Mouse (Mus musculus) mouse trophoblast stem cell (cell line): Measurements from ENCODE around the gene Ang.

ENCODE experiments used
- in situ Hi-C, 2 experiments: fragments of 300-500 bp; cut with MseI, MboI; formaldehyde crosslinking; loops; 2 replicates in 1 of 2; 3 replicates in 1 of 2; pipeline ENCODE4 v1.15.1; 2025

Gene Ang

DNA sequence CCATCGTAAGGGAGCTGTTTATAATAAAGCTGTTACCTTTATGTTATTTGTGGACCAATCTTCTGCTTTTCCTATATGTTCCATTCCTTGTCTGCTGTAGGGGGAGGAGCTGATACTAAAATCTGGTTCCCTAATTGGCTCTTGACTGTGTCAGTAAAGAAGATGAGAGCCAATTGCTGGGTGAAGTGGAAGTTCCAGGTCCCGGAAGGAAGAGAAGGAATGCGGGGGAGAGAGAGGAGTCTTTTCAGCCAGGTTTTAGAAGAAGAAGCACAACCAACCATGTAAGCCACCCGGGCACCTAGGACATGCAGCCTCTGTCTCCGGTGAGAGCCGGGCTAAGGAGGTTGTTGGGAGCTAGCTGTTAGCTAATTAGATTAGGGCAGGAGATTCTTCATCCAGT, 34.7 kb downstream of the Ang start:
- in situ Hi-C loops, result no loop called here

DNA sequence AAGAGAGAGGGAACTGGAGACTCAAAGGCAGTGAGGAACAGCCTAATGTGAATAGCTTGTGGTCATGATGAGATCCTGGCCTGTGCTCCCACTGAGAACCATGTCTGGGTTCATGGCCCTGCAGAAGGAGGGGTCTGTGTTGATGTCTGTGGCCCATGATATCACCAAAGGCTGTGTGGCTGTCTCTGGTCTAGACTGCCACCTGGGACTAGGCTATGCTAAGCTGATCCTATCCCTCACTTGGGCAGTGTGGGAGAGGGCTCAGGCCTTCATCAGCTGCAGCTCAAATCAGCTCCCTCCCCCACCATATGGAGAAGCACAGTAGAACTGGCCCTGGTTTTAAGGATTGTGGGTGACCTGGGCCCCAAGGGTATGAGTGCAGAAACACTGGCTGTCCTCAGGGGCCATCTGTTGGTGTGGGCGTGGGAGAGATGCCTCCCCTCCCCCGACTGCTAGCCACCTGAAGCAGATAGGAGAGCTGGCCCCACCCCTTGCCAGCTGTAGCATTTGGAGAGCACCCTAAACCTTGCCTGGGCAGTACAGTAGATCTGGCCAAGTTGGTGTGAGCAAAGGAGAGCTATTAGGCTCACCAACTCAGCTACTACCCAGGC, 36.8 kb downstream of the Ang start:
- in situ Hi-C loops, result no loop called here

DNA sequence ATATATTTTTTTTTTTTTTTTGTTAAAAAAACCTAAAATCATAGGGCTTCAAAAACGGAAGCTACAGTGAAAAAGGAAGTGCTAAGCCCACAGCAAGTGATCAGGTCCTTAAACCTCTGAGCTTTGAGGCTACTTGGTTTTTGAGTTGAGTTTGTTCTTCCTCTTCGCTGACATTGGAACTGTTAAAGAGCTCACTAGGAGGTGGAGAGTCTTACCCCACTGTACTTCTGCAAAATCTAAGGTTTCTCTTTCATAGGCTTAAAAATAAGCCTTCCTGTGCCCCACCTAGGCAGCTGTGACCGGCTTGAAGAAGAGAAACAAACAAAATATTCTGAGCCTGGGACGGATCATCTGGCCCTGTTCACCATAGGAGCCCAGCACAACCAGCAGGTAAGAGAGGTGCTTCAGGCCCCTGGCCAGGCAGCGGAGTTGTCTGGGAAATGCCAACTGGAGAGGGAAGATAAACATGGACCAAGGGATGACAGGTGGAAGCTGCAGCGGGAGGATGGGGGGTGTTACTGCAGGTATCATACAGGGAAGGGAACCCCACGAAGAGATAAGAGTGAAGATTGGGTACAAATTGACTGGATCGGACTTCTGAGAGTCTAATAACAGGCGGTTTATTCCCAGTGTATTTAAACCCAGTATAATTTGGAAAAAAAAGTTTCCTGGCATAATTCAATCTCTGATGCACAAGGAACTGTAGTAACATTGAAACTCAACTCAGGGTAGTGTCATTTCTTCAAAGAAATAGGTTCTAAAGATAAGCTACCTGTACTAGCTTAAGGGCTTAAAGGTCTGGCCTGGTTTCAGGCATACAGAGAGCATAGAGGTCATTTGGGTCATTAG, 38.0 kb downstream of the Ang start:
- in situ Hi-C loops, result no loop called here

DNA sequence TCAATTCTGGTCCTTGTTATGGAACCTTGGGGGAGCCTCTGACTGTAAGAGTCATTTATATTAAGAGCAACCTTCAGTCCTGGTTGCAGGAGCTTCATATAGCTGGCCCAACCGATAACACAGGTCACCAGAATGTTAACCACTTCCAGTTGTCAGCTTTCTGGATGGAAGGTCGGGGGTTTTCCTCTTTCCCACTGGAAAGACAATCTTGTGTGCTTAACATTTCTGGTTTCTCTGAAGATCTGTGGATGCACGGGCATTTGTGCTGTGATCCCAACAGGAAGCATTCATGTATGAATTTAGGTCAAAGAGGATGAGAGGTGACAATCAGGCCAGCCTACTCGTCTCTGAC, 38.6 kb downstream of the Ang start:
- in situ Hi-C loops, result no loop called here

DNA sequence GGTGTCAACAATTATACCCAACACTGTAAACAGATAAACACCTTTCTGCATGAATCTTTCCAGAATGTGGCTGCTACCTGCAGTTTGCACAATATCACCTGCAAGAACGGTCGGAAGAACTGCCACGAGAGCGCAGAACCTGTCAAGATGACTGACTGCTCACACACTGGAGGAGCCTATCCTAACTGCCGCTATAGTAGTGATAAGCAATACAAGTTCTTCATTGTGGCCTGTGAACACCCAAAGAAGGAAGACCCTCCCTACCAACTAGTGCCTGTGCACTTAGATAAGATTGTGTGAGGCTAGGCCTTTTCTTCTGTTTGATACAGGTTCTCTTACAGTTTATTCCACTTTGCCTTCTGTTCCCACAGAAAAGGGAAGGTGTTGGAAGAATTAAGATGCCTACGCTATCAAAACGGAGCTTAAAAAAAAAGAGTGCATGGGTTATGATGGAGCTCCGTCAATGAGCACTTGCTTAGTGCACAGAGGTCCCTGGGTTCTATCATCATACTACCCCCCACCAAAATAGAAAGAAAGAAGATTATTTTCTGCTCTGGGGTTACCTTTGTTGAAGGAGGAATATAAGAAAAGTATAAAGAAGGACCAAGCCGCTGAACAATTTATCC, 39.5 kb downstream of the Ang start:
- in situ Hi-C loops, result no loop called here

DNA sequence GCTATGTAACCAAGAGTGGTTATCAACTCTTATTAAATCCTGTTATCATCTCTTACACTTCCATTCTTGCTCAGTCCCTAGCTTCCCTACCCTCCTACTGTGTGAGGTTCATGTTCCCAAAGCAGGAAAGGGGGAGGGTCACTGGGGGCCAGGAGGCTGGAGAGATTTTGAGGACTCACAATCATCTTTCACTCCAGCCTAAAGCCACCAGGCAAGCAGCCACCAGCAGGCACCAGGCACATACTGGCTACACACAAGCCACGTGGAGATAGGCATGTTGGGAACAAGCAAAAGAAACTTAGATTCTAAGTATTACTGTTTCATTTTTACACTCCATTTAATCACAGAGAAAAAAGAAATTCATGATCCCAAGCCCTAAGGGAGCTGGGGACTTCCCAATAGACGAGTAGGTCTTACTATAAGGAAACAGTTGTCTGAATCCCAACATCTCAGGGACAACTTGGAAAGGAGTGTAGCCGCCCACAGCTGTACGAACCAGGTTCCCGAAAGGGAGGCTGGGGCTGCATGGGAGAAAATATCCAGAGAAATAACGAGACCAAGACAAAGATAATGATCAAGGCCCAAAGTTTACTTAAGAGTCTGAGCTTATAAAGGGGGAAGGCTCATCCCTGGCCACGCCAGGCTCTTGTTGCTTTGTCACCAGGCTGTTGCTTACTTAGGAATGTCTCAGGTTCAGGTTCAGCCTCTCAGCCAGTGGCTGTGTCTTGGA, 40.3 kb downstream of the Ang start:
- in situ Hi-C loops, result no loop called here

DNA sequence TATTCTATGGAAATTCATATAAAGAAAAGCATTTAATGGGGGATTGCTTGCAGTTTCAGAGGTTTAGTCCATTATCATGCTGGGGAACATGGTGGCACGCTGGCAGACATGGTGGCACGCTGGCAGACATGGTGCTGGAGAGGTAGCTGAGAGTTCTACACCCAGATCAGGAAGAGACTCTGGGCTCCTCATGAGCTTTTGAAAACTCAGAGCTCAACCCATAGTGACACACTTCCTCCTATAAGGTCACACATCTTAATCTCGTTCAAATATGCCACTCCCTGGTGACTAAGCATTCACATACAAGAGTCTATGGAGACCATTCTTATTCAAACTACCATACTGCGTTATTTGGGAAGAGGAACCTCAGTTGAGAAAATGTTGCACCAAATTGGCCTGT, 41.4 kb downstream of the Ang start:
- in situ Hi-C loops, result no loop called here

DNA sequence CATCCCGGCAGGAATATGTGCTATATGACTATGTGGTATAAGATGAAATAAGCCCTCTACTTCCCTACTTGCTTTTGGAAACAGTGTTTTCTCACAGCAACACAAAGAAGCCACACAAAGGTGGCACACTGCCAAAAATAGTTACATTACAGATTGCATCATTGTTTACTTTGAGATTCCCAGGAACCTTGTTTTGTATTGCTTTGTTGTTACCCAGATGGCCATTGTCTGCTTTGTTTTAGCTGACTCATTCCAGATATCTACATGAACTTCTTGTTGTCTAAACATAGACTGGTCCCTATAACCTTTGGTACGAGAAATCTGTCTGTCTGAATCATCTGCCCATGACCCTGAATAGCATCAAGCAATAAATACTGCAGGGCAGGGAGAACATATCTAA, 49.4 kb downstream of the Ang start:
- in situ Hi-C loops, result no loop called here

DNA sequence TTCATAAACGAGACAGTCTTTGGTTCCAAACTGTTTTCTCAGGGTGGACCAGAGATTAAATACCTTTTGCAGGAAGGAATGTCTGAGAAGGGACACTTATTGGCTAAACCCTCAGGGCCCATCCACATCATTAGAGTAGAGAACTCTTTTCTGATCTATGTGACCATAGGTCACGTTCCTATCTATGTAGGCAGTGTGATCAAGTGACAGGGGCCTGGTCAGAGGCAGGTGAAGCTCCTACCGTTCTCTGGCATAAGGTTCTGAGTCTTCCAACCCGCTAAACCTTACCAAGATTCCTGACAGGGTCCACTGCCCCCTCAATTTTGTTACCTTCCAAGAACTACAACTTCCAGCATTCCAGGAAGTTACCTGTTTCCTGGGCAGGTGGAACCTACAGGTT, 51.2 kb downstream of the Ang start:
- in situ Hi-C loops, result no loop called here

DNA sequence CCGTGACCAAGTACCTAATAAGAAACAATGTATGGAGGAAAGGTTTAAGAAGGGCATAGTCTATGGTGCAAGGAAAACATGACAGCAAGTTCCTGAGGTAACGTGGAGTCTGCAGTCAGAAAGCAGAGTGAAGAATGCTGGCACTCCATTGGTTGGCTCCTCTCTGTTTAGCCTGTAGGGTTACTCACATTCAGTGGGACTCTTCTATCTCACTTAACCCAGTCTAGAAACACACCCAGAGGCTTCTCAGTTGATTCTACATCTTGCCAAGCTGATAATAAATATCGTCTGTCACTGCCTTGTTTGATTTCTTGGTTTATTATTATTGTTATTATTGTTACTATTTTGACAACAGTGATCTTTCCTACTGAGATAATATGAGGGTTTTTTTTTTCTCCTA, 51.6 kb downstream of the Ang start:
- in situ Hi-C loops, result no loop called here

DNA sequence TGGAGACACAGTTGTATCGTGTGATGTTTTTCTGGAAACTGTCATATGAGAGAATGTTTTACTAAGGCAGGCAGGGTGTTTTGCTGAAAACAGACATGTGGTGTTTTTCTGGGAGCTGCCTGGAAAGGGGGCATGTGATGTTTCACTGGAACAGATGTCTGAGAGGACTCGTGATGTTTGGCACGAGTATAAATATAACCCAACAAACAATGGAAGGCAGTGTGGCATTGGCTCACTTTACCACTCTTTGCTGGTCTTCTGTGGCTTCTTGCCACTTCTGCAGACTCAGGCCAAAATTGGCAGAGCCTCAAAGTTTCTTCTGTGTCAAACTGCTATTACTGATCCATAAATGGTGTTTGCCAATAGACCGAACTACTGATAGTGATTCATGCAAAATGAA, 52.3 kb downstream of the Ang start:
- in situ Hi-C loops, result no loop called here

DNA sequence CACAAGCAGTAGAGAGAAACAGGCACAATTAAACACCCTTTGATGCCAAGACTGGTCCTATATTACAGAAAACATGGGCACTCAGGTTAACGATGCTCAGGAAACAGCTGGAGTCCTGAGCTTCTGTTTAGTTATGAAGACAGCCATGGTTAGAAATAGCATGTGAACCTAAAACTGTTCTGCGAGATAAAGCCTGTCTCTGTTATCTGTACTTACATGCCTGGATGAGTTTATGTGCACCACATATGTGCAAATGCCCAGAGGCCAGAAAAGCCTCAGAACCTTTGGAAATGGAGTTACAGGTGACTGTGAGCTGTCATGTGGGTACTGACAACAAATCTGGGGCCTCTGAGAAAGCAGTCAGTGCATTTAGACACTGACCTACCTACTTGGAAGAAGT, 53.0 kb downstream of the Ang start:
- in situ Hi-C loops, result no loop called here

DNA sequence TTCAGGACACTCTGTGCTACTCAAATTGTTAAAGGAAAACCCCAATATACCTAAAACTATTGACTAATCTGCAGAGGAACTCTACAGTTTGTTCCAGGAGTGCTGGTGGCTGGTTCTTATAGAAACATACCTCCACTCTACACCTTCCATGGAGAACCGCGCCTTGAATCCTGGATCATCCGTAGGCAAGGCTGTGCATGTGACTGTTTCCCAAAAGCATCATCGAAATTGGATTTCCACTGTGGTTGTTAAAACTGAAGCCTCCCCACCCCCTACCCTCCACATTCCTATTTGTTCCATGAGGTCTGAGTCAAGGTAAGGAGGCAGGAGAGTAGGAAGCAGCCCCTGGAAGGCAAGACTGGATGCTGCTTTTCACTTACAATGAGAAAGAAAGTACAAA, 53.5 kb downstream of the Ang start:
- in situ Hi-C loops, result no loop called here

DNA sequence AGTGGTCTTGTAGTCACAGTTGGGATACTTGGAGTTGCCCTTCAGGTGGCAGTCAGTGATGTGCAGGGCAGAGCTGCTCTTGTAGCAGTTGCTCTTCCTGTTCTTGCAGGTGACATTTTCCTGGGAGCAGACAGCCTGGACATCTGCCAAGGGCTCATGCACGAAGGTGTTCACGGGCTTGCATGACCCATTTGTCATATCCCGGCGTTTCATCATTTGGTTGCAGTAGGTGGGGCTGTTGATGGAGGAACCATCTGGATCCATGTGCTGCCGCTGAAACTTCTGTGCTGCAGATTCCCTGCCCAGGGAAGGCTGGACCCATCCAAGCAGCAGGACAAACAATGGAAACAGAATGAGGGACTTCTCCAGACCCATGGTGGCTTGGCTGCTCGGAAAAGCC, 54.6 kb downstream of the Ang start:
- in situ Hi-C loops, result no loop called here

DNA sequence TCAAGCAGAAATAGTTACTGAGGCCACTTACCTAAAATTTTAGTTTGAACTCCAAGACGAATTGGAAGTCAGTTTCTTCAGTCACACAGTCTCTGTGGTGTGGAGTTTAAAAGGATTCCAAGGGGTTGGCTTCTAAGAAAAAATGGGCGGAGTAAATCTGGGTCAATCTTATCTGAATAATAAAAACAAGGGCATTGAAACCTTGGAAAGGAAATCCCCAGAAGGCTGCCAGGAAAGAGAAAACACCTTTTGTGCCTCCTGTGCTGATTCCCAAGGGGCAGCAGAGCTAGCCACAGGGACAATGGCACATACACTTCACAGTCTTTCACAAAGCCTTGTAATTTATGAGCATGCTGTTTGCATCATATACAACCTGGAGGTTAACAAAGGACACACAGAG, 55.7 kb downstream of the Ang start, which contains the start of gene Rnase1:
Gene Rnase1 (minus strand): TSS at position 101 of the 400 bp plus-strand sequence.
- in situ Hi-C loops, result no loop called here

DNA sequence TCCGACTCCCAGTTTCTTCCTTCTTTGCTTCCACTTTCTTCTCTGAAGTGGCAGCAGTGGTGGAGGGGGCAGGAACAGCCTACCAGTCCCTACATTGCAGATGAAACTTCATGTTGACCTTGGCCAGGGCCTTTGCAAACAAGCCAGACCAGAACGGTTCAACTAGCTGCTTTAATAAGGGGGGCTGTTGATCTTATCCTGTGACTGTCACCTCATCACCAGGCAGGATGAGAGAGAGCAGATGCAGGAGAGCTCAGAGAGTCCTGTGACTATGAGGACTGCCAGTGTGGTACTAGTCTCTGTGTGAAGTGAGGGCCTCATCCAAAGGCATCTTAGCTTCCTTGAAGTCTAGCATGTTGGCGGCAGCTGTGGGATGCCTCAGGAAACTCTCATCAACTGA, 57.1 kb downstream of the Ang start:
- in situ Hi-C loops, result no loop called here

DNA sequence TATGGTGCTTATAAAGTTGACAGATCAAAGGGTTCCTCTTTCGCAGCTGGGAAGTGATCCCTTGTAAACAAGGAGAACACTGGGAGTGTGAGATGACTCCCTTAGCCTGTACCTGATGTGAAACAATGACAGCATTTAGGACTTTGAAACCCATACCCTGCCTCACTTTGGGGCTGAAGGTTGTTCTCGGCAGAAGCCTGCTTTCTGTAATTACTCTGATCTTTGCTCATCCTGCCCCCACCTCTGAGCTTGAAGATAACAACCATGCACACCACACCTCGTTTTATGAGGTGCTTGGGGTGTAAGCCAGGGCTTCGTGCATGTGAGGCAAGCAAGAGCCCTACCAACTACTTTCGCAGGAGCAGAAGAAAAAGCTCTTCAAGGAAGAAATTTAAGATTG, 58.2 kb downstream of the Ang start:
- in situ Hi-C loops, result no loop called here

DNA sequence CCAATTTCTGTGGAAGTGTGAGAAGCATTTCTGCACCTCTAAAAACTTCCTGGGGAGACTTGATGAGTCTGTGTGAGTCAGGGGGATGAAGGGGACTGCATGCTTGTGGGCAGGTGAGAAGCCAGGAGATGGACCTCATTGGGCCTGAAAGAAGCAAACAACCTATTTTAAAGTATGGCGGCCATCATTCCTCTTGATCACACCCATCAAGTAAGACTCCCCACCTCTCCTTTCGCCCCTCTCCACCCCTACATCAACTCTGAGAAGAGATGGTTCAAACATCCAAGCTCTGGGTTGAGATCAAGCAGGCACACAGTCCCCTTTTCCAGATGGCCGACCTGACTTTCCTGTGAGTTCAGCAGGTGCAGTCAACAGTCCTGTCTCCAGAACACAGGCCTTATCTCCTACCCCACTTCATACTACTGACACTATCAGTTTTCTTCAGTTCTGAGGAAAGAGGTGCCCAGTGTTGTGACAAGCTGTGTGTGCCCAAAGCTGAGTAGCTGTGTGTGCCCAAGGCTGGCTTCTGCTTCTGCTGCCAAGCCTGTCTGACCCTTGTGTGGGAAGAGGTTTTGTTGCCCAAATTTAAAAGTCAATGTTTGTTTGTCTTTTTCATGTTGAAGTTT, 59.4 kb downstream of the Ang start:
- in situ Hi-C loops, result loop anchor here in 1 of 2 experiments (5.0 kb wide), 1 partner anchor 87 kb away; no protein-coding TSS in a partner anchor
